Mouse (Mus musculus) kidney, adult 9 months (tissue): Measurements from ENCODE around the gene Abtb1.

Experiments
- DNase-seq: peaks from one replicate; pipeline ENCODE4 v3.0.0; 2022

Gene Abtb1

DNA sequence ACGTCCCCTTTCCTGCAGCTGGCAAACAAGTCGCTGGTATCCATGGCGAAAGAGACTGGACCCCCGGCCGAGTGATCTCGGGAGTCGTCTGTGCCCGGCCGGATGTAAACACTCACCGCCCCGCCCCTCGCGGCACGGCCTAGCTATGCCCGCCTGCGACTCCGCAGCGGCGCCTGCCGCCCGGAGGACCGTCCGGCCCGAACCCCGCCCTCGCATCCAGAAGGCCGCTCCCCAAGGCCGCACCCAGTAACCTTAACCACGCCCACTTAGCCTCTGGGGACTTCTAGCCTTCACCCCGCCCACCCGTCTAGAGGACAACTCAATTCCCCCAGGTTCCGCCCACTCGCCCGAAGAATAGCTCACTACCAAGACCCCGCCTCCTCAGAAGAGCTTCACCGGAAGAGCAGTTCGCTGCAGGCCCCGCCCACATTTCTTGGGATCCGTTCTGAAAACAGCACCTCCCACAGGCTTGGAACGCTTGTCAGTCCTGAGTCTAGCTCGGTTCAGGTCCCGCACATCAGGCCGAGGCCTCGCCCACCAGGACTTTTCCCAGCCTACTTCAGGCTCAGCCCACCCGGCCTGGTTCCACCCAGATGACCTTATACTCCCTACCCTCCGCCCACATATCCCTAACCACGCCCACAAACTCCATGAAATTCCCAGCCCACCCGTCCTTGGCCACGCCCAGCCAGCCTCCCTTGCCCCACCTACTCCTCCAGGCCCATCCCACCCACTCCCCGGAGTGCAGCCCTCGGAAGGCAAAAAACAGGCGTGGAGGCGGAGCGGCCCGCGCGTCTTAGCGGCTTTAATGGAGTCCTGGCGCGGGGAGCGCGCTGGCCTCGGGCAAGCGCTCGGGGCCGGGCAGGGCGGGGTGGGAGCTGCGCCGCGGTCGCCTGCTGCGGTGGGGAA lies at the start of gene Abtb1:
TSS of gene Abtb1 (minus strand) at position 204 of the 909 bp plus-strand sequence.
- DNase-seq: peak; percentile 100

DNA sequence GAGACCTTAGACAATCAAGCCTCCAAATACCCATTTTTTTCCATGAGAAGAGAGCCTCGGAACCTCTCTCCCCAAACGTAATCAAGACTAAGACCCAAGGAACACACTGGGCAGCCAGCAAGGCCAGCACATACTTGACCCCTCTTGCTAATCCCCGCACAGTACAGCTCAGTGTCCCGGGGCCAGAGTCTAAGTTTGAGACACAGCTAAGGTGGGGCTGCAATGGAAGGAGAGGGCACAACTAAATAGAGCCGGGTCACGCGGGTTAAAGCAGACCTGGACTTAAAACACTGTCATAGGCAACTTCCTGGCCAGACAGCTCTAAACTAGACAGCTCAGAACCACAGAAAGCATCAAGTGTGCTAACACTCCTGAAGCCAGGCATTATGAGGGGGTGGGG lies 49.0 kb upstream of the Abtb1 start:
- no peak for DNase-seq

DNA sequence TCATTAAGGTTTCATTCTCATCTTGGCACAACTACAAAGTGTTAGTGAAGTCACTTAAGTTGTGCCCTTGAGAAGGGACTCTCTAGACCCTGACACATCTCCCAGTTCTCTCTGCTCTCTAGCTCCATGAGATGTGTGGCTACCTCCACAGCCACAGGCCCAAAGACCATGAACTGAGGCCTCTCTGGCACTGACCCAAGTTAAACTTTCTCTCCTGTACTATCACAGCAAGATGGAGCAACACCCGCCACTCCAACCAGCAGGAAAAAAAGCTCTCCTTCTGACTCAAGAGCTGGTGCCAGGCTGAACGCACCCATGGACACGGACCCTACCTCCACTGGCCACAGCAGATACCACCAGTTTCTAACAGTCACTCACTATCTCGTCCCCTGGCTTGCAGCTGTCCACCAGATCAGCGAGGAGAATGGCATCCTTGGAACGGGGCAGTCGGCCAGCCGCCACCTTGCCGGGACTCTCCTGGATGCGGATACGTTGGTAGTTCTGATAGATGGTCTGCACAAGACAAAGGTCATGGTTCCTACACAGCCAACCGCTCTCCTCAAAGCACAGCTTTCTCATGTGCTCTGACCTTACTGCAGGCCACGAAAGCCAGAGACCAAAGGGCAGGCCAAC lies 47.7 kb upstream of the Abtb1 start:
- DNase-seq: no peak

DNA sequence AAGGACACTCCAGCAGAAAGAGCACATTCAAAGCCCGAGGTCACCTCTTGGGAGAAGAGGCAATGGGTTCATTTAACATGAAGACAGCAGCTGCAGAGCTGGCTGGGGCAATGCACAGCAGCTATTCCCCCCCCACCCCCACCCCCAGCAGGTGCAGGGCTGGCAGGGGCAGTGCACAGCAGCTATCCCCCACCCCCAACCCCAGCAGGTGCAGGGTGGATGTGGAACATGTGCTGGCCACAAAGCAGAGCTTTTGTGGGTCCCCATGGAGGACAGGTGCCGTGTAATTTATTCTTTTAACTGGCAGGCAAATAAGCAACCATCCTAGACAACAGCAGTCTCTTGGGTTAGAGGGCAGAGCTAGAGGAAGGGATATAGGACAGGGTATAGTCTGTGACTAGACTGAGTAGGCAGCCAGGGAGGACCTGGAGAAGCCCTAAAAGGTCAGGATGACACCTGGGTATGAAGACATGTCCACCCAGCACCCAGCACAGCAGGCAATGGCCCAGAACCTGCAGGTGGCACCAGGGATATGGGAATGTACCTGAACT lies 44.7 kb upstream of the Abtb1 start:
- DNase-seq: no peak

DNA sequence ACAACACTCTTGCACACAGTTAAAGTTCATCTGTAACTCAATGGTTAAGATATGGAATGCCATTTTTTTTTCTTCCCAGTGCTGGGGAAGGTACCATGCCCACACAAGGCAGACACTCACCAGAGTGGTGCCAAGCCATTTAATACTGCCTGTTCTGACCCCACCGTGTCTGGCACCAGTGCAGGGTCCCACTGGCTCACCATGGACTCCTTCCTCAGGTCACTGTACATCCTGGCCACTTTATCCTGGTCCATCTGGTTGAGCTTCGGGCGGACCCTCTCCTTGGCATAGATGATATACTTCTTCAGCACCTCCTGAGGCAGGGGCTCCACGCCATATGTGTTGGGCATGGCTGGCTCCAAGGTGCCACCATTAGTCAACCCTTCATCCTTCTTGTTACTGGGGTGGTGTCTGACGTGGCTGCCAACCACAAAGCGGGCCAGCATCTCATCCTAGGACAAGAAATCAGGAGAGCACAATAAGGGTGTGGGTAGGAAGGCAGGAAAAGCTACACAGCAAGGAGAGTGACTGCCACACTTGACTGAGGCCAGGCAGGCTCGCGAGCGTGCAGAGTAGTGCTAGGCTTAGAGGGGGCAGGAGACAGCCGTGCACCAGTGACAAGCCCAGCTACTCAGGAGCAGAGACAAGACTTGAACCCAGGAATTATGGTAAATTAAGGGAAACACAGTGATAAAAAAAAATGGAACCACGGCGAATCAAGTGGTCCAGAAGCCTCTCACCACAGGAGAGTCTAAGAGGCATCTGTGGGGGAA lies 44.0 kb upstream of the Abtb1 start:
- no peak for DNase-seq

DNA sequence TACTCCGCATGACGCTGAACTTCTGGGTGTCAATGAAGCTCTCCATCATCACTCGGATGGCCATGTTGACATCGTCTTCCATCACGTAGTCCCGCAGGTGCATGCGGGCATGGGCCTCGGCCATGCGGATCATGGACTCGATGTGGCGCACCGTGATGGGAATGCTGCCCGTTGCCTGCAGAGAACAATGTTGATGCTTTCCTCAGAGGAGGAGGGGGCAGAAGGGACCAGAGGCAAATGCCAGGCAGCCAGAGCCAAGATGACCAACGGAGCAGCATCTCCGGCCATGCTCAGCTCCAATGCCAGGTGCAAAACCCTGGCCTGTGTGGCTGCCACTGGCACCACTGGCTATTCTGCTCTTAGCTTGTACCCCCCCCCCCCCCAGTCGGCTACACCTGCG lies 42.9 kb upstream of the Abtb1 start:
- DNase-seq: no peak

DNA sequence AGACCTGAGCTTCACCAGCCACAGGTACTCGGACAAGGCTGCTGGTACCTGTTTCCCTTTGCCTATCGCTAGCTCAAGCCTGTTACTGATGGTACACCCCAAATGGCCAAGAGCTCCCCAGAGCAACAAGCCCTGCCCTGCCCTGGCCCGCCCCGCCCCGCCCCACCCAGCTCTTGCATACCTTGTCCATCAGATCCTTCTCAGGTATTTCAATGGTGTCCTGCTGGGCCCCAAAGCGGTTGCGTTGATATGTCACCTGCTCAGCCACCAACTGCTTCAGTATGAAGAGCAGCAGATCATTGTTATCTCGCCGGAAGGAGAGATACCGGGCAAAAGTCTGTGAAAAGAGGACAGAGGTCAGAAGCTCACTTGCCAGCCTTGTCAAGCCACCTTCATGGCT lies 42.4 kb upstream of the Abtb1 start:
- DNase-seq: no peak

DNA sequence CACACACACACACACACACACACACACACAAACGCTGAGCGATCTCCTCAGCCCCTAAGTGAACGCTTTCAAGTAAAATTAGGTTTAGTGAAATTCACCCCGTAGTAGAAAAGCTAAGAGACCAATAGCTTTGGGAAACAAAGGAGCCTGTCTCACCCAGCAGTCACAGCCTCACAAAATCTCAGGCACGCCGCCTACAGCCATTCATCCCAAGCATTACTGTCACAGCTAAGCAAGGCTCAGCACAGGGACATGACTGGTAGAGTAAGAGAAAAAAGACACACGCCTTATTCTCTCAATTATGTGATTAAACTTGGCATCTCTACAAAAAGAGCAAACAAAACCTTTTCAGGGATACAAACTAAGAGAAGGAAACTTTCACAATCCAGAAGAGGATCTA lies 39.5 kb upstream of the Abtb1 start:
- DNase-seq: no peak

DNA sequence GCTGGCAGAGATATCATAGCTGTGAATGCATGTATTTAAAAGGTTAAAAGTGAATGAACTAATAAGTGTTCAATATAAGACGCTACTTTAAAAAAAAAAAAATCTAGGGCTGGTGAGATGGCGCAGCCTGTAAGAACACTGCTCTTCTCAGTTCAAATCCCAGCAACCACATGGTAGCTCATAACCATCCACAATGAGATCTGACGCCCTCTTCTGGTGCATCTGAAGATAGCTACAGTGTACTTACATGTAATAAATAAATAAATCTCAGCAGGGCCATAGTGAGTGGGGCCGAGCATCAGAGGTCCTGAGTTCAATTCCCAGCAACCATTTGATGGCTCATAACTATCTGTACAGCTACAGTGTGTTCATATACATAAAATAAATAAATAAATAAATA lies 37.7 kb upstream of the Abtb1 start:
- DNase-seq: no peak

DNA sequence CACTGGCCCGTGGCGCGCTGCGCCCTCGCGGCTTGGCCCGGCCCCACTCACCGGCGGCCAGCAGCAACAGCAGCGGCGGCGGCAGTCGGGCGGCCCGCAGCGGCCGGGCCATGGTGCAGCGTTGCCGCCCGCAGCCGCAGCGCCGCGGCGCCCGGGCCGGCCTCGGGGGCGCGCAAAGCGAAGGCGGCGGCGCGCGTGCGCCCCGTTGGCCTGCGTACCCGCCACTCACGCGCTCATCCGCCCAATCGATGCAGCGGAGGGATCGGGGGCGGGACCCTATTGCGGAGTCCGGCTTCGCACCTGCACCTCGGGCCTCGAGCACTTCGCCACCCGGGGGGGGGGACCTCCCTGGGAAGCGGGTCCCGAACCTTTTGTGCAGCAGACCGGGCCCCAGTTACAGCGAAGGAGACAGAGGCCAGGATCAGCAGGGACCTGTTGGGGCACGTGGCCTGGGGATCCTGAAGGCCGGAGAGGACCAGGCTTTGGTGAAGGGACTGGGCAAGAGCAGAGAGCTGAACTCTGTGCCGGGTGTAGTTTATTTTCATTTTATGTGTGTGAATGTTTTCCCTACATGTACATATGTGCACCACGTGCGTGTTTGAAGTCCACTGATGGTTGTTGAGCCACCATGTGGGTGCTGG lies 33.2 kb upstream of the Abtb1 start, which contains the start of gene Podxl2:
TSS of gene Podxl2 (minus strand) at position 177 of the 641 bp plus-strand sequence.
- peak; percentile 28 for DNase-seq

DNA sequence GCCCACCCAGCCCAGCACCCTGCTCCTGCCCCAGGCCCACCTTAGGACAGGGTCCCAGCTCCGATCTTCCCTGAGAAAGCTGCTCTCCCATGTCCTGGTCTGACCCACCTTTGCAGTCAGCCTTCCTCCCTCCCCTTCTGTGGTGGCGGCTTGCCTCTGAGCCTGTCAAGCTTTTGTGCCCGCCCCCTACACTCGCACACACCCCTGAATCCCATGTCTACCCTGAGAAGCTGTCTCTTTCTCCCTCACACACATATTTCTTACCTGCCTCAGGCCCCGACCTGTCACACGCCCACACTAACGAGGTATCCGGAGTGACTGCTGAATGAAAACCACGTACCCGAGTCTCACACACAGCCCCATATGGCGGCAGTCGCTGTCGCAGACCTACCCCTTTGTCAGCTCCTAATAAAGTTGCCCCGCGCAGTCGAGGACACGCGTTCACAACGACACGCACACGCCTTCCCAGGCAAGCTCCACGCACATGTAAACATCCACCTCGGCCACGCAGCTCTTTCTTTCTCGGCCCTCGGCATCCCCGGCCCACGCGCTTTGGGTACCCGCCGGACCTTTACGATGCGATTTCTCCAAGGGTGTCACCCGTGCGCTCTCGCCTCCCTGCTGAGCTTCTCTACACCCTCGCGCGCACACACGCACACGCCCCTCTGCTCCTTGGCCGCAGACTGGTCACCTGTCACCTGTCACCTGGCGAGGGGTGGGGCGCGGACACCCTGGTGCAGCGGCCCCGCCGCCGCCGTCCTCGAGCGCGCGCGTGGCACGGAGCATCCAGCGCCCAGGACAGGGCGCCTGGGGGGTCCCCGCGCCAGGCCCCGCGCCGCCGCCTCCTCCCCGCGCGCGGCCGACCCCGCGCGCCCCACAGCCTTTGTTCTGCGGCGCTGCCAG lies 32.4 kb upstream of the Abtb1 start:
- no peak for DNase-seq

DNA sequence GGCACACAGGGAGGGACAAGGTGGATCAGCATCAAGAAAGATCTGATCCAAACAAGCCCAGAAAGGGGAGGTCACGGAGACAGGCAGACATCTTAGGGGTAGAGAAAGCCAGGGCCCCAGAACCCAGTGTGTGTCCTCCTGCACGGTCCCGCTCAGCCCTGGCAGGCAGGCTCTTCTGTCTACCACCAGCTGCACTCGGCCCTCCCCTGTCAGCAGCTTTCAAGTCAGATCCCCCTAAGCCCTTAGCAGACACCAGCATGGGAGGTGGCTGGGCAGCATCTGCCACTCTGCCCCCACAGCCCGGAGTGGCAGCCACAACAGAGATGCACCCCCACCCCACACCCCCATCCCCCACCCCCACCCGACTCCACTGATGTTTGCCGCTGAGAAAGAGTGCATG lies 31.0 kb upstream of the Abtb1 start:
- no peak for DNase-seq

DNA sequence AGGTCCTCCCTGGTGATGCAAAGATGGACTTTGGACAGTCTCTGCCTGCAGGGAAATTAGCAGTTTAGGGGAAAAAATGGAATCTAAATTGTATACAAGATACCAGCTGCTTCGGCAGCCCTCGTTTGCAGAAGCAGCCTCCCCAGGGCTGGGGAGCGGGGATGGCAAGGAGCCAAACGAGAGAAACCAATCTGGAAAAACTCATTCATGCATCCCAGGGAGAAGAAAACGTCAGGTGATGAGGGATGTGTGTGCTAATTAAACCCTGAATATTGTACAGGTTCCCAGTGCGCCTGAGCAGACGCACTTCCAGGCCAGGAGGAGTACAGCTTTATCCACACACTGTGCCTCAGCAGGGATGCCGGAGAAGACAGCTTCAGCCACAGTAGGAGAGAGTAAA lies 29.8 kb upstream of the Abtb1 start:
- no peak for DNase-seq

DNA sequence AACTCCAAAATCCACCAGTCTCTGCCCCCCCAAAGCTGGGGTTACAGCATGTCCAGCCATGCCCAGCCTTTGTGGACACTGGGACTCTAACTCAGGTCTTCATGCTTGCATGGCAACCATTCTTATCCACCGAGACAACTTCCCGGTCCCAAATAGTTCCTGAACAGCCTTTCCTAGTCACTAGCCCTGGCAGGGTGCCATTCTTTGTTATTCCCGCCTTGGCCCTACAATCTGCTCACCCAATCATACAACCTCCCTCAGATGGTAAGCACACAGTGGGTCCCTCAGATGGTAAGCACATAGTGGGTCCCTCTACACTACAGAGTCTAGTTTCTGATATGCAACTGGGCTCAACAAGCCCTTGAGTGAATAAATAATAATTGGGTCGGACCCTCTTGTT lies 28.8 kb upstream of the Abtb1 start:
- no peak for DNase-seq

DNA sequence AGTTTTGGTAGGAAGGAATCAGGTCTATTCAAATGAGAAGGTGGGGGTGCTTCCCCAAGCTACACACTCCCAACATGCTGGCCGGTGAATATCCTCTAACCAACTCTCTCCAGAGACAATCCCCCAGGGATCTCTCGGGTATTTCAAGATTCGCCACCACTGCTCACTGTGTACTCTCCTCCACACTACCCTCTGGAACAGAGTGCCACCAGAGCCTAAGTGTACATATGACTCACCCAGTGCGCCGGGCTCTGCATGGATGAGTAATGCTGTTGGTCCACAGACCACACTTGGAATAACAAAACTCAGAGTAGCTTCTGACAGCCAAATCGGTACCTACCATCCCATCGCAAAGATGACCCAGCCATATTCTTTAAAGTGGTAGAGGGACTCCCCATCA lies 27.7 kb upstream of the Abtb1 start:
- DNase-seq: no peak

DNA sequence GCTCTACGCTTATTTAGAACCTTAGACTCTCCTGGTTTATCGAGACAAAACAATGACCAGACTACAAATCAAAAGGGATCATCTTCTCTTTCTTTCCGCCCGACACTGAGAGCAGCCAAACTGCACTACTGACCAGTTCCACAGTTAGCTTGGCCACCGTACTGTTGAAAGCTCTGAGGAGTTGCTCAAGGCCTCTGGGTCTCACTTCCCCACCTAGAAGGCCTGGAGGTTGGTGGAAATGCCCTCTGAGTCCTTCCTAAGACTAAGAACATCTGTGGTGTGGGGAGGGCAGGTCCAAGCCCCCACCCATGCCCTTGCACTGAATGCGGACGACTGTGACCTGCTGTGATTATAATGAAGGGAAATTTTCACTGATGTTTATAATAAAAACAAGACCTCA lies 23.9 kb upstream of the Abtb1 start:
- DNase-seq: no peak

DNA sequence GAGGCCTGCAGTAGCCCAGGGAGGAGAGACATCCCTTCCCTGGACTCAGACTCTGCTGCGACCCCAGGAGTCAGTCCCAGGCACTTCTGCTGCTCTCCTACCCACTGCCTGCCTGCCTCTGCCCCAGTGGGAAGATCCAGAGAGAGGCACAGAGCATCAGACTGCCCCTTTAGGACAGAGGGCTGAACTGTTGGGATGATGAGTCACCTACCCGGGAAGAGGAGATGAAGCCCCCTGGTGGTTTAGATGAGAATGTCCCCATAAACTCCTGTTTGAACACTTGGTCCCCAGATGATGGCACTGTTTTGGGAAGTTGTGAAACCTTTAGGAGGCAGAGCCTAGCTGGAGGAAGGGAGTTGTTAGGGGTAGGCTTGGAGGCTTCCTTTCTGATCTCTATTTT lies 19.1 kb upstream of the Abtb1 start:
- DNase-seq: peak; percentile 60

DNA sequence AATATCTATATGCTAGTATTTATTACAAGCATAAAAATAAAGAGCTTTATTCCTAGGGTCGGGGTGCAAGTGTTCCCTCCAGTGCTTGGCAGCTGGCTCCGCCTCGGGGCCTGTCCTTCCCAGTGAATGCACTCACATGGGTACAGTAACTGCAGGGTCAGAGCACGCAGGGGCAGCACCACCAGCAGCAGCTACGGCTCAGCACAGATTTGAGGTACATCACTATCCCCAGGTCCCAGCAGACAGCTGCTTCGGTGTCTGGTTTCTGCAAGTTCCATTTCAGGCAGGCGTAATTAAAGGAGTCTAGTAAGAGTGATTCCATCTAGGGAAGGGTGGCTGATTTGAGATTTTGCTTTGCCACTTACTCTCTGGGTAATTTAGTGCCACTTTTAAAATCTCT lies 16.6 kb upstream of the Abtb1 start:
- no peak for DNase-seq

DNA sequence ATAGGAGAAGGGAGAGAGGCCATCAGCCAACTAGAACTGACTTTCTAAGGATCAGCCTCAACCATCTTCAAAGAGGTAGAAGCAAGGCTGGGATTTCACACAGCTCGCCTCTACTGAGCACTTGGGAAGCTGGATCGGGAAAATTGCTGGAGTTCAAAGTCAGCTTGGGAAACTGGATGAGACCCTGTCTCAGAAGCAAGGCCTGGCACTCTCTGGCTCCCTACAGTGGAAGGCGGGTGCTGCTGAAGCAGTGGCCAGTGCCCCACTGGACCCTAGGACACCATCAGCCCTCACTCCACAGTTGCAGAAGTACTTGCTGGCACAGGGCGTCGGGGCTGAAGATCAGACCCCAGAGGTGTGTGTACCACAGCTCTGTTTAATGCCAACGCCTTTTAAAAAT lies 16.0 kb upstream of the Abtb1 start:
- no peak for DNase-seq

DNA sequence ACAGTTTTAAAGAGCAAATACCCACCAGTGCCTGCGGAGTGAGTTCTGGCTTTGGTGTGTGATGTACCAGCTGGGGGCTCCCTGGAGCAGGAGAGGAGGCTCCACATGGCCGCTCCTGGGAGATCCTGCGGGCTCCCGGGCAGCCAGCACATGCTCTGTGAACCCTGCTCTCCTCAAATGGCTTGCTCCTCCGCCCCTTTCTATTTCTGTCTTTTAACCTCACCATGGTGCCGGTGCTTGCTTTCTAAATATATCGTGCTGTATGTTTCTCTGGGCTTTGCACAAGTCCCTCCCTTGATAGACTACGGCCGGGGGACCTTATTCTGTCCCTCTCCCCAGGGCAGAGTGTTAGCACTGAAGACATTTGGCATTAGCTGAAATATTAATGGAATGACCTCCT lies 15.5 kb upstream of the Abtb1 start:
- peak; percentile 71 for DNase-seq

DNA sequence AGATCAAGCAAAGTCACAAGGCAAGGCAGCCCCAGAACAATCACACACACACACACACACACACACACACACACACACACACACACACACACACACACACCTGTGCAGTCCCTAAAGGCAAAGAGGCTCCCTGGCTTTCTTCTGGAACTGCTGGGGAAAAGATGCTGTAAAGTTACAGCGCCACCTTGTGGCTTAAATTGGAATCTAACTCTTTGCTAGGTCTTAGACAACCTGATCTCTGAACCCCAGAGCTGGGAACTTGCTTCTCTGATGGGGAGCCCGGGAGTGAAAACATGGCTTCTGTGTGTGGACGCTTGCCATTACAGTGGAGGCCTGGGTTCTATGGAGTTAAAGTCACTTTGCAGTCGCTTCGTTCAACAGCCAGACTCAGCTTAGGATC lies 13.9 kb upstream of the Abtb1 start:
- DNase-seq: peak; percentile 80

DNA sequence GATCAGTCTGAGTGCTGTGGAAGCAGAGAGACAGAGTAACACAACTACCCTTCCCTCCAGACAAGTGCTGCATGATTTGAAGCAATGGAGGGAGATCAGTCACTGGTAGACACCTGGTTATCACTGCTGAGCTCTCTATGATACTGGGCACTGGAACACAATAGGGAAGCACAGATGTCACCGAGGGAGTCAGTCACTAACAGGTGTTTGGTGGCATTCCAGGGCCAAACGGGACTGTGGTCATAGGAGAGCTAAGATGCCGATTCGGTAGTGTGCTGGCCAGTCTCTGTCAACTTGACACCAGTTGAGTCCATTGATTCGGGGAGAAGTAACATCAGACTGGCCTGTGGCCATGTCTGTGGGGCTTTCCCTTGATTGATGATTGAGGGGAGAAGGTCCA lies 12.7 kb upstream of the Abtb1 start:
- DNase-seq: no peak
